Mouse (Mus musculus) midbrain, embryonic 10.5 days (tissue): Measurements from ENCODE around the gene Eif3l. TPM values are rescaled to one million over a fixed set of nuclear protein-coding genes. Genes with fewer than 3 reads are reported as not detected.
A peak's percentile ranks its signal among the peaks of the same experiment; 100 is the strongest.

ENCODE experiments used
- DNase-seq: peaks from one replicate; pipeline ENCODE4 v3.0.0-alpha.2; 2017; ENCODE audit warnings: low spot score
- H3K27ac ChIP-seq: fragments of 300-500 bp; sonication (generic); replicated peaks from 2 replicates; pipeline ENCODE4 v1.5.1; 2016; ENCODE audit warnings: mild to moderate bottlenecking
- H3K27me3 ChIP-seq: fragments of 300-500 bp; sonication (generic); 2 replicates; pipeline ENCODE4 v1.6.1; 2016; ENCODE audit warnings: low read depth, mild to moderate bottlenecking; ENCODE audit not compliant: poor library complexity, severe bottlenecking
- H3K36me3 ChIP-seq: fragments of 300-500 bp; sonication (generic); 2 replicates; pipeline ENCODE4 v1.6.1; 2016; ENCODE audit warnings: mild to moderate bottlenecking, moderate library complexity
- H3K4me1 ChIP-seq: fragments of 300-500 bp; sonication (generic); 2 replicates; pipeline ENCODE4 v1.6.1; 2016
- H3K4me3 ChIP-seq: fragments of 300-500 bp; sonication (generic); 2 replicates; pipeline ENCODE4 v1.5.1; 2016; ENCODE audit warnings: mild to moderate bottlenecking, moderate library complexity
- H3K9me3 ChIP-seq: fragments of 300-500 bp; sonication (generic); replicated peaks from 2 replicates; pipeline ENCODE4 v1.6.1; 2016; ENCODE audit warnings: mild to moderate bottlenecking
- WGBS: fragments of 180-500 bp; shearing (Covaris S2); methylation state at CpG from one replicate; pipeline ENCODE4 v1.1.7; 2016; 5-methylcytosine and 5-hydroxymethylcytosine counted together
- polyA plus RNA-seq: library from polyadenylated mRNA; unstranded; fragments of >200 nt; fragmentation: Nextera tagmentation; extraction: Ambion mirVana; gene quantifications from 2 replicates; pipeline ENCODE4 v1.2.1, GENCODE M21; 2016

Gene Eif3l
- polyA plus RNA-seq, 1 experiment from 2014 or later = 273 TPM

DNA sequence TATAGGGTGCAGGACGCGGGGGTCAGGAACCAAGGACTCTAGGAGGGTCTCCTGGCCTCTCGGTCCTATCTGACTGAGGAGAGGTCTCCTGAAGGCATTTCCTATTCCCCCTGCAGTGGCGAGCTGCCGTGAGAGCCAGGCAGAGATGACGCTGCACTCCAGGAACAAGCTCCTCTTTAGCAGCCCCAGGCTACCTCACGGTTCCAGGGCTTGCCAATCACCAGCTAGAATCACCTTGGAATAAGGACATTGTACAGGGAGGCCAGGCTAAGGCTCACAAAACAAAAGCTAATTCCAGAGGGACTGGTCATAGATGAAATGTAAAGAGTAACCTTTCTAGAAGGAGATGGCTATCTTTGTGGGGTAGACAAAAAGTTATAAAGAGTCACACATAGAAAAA is 18.4 kb upstream of the Eif3l start:
- Histone ChIP-seq H3K4me3 (no peak overlapping the region), H3K27me3 (no peaks in the 10 kb centered on the region), H3K9me3 (no peaks in the 10 kb centered on the region), H3K36me3 (peaks cover 94% of the 10 kb centered on the region), H3K27ac (no peak overlapping the region), H3K4me1 (peaks cover 10% of the 10 kb centered on the region)
- DNase-seq = no peak
- WGBS = 88% methylated on average over 7 of the region's 7 CpGs

GRCm38 (mm10) chr15:79057850-79058249 is 17.1 kb upstream of the Eif3l start:
- no peaks in the 10 kb centered on the region for H3K9me3 ChIP-seq
- DNase-seq = no peak
- no peak overlapping the region for H3K4me3 ChIP-seq
- peaks cover 19% of the 10 kb centered on the region for H3K4me1 ChIP-seq
- H3K36me3 ChIP-seq = peaks cover 82% of the 10 kb centered on the region
- WGBS = 94% methylated on average over 6 of the region's 6 CpGs
- H3K27ac ChIP-seq = no peak overlapping the region
- no peaks in the 10 kb centered on the region for H3K27me3 ChIP-seq

GRCm38 (mm10) chr15:79060887-79061565 is 14.0 kb upstream of the Eif3l start:
- Histone ChIP-seq H3K27ac (no peak overlapping the region), H3K9me3 (no peaks in the 10 kb centered on the region), H3K4me1 (peaks cover 25% of the 10 kb centered on the region), H3K27me3 (no peaks in the 10 kb centered on the region), H3K36me3 (peaks cover 50% of the 10 kb centered on the region), H3K4me3 (0 out of 2 replicates have a peak overlapping the region, but pooled peaks have one; percentile 22)
- no peak for DNase-seq
- WGBS = 85% methylated on average over 14 of the region's 14 CpGs

GRCm38 (mm10) chr15:79062376-79063159 is 12.4 kb upstream of the Eif3l start, which contains the start of gene Ankrd54:
Ankrd54 (minus strand) TSS chr15:79062893.
- Histone ChIP-seq H3K27ac (peak within 1 kb of the TSS; percentile 92), H3K4me1 (peaks cover 30% of the 10 kb centered on the region), H3K4me3 (peak within 1 kb of the TSS; percentile 98), H3K36me3 (peaks cover 34% of the 10 kb centered on the region), H3K27me3 (no peaks in the 10 kb centered on the region), H3K9me3 (no peaks in the 10 kb centered on the region)
- WGBS = under 1% methylated on average over 80 of the region's 80 CpGs
- DNase-seq = peak; percentile 99

GRCm38 (mm10) chr15:79063160-79063740 is 11.7 kb upstream of the Eif3l start:
- H3K4me3 ChIP-seq = peak overlapping the region; percentile 98
- no peaks in the 10 kb centered on the region for H3K27me3 ChIP-seq
- DNase-seq = no peak
- H3K4me1 ChIP-seq = peaks cover 30% of the 10 kb centered on the region
- H3K27ac ChIP-seq = peak overlapping the region; percentile 80
- H3K36me3 ChIP-seq = peaks cover 28% of the 10 kb centered on the region
- H3K9me3 ChIP-seq = no peaks in the 10 kb centered on the region
- WGBS = 10% methylated on average over 14 of the region's 14 CpGs

- no peaks in the 10 kb centered on the region for H3K27me3 ChIP-seq
- H3K4me3 ChIP-seq = no peak overlapping the region
- H3K36me3 ChIP-seq = peaks cover 8% of the 10 kb centered on the region
- peaks cover 30% of the 10 kb centered on the region for H3K4me1 ChIP-seq
- H3K9me3 ChIP-seq = no peaks in the 10 kb centered on the region
- 69% methylated on average over 8 of the region's 8 CpGs for WGBS
- no peak for DNase-seq
- no peak overlapping the region for H3K27ac ChIP-seq
Measured at GRCm38 (mm10) chr15:79065086-79065770, 9.8 kb upstream of the Eif3l start.

- Histone ChIP-seq H3K4me3 (no peak overlapping the region), H3K4me1 (peaks cover 24% of the 10 kb centered on the region), H3K27me3 (no peaks in the 10 kb centered on the region), H3K9me3 (no peaks in the 10 kb centered on the region), H3K36me3 (no peaks in the 10 kb centered on the region), H3K27ac (no peak overlapping the region; the same call in 1 of the 2 replicates)
- no peak for DNase-seq
- WGBS = 71% methylated on average over 2 of the region's 2 CpGs
Measured at GRCm38 (mm10) chr15:79066276-79066675, 8.7 kb upstream of the Eif3l start.

GRCm38 (mm10) chr15:79067631-79068030 is 7.3 kb upstream of the Eif3l start:
- Histone ChIP-seq H3K27me3 (no peaks in the 10 kb centered on the region), H3K36me3 (no peaks in the 10 kb centered on the region), H3K4me3 (no peak overlapping the region), H3K9me3 (no peaks in the 10 kb centered on the region), H3K27ac (no peak overlapping the region), H3K4me1 (peaks cover 11% of the 10 kb centered on the region)
- no peak for DNase-seq
- 84% methylated on average over 3 of the region's 3 CpGs for WGBS

- 83% methylated on average over 3 of the region's 3 CpGs for WGBS
- Histone ChIP-seq H3K27me3 (no peaks in the 10 kb centered on the region), H3K36me3 (no peaks in the 10 kb centered on the region), H3K9me3 (no peaks in the 10 kb centered on the region), H3K4me3 (no peak overlapping the region), H3K27ac (no peak overlapping the region), H3K4me1 (peaks cover 8% of the 10 kb centered on the region)
- DNase-seq = no peak
Measured at GRCm38 (mm10) chr15:79068416-79068815, 6.6 kb upstream of the Eif3l start.

GRCm38 (mm10) chr15:79071117-79072039 is 3.6 kb upstream of the Eif3l start:
- H3K27me3 ChIP-seq = no peaks in the 10 kb centered on the region
- peaks cover 27% of the 10 kb centered on the region for H3K4me1 ChIP-seq
- DNase-seq = peak; percentile 36
- peaks cover 1% of the 10 kb centered on the region for H3K36me3 ChIP-seq
- 67% methylated on average over 5 of the region's 5 CpGs for WGBS
- H3K27ac ChIP-seq = no peak overlapping the region
- H3K4me3 ChIP-seq = no peak overlapping the region
- H3K9me3 ChIP-seq = no peaks in the 10 kb centered on the region

GRCm38 (mm10) chr15:79073752-79074151 is 1.2 kb upstream of the Eif3l start:
- H3K27ac ChIP-seq = no peak overlapping the region
- H3K27me3 ChIP-seq = no peaks in the 10 kb centered on the region
- H3K4me1 ChIP-seq = peaks cover 31% of the 10 kb centered on the region
- DNase-seq = no peak
- no peak overlapping the region for H3K4me3 ChIP-seq
- peaks cover 25% of the 10 kb centered on the region for H3K36me3 ChIP-seq
- H3K9me3 ChIP-seq = no peaks in the 10 kb centered on the region

DNA sequence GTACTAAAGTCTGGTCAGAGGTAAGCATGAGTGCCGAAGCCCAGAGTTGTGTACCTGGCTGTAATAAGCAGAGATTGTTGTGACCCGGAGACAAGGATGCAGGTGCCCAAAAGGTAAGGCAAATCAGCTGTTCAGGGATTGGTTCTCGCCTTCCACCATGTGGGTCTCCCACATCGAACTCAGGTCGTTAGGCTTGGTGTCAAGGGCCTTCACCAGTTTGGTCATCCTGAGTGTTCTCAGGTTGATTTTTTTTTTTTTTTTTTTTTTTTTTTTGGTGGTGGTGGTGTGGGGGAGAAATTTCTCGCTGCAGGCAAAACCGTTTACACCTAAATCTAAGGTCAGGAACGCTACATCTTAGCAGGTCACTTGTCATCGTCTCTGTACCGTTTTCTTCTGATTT is 533 bp upstream of the Eif3l start:
- Histone ChIP-seq H3K36me3 (peaks cover 32% of the 10 kb centered on the region), H3K4me3 (peak overlapping the region; percentile 96), H3K27me3 (no peaks in the 10 kb centered on the region), H3K27ac (peak overlapping the region; percentile 89), H3K9me3 (no peaks in the 10 kb centered on the region), H3K4me1 (peaks cover 31% of the 10 kb centered on the region)
- WGBS = 38% methylated on average over 10 of the region's 10 CpGs
- DNase-seq = no peak
